Mouse (Mus musculus): Measurements from ENCODE around the gene Camk2n1.
"Not testable (repeated sequence)": the region's sequence is repeated elsewhere in the genome, so short reads cannot be mapped to it uniquely, and the experiment has no call there.

Gene Camk2n1

GRCm38 (mm10) chr4:138453753-138454570 is at the start of gene Camk2n1:
Camk2n1 (plus strand) TSS chr4:138454314.
- DNase-seq (ENCODE audit: low spot score in 2 of 2) = peak; percentile 85 to 88

- no peak for DNase-seq (ENCODE audit: low spot score in 2 of 2)
Measured at GRCm38 (mm10) chr4:138404806-138405205, 49.3 kb upstream of the Camk2n1 start.

GRCm38 (mm10) chr4:138407479-138408194 is 46.5 kb upstream of the Camk2n1 start:
- DNase-seq (ENCODE audit: low spot score in 2 of 2) = no peak

- DNase-seq (ENCODE audit: low spot score in 2 of 2) = no peak
Measured at GRCm38 (mm10) chr4:138411011-138411410, 43.1 kb upstream of the Camk2n1 start.

GRCm38 (mm10) chr4:138411504-138412121 is 42.5 kb upstream of the Camk2n1 start:
- DNase-seq (ENCODE audit: low spot score in 2 of 2) = no peak

- DNase-seq (ENCODE audit: low spot score in 2 of 2) = peak; percentile 62 to 75
Measured at GRCm38 (mm10) chr4:138414725-138415124, 39.4 kb upstream of the Camk2n1 start.

- peak; percentile 63 to 80 for DNase-seq (ENCODE audit: low spot score in 2 of 2)
Measured at GRCm38 (mm10) chr4:138415991-138416390, 38.1 kb upstream of the Camk2n1 start.

- no peak for DNase-seq (ENCODE audit: low spot score in 2 of 2)
Measured at GRCm38 (mm10) chr4:138416414-138416813, 37.7 kb upstream of the Camk2n1 start.

- DNase-seq (ENCODE audit: low spot score in 2 of 2) = no peak
Measured at GRCm38 (mm10) chr4:138417882-138418281, 36.2 kb upstream of the Camk2n1 start.

- no peak for DNase-seq (ENCODE audit: low spot score in 2 of 2)
Measured at GRCm38 (mm10) chr4:138418340-138418957, 35.7 kb upstream of the Camk2n1 start.

- DNase-seq (ENCODE audit: low spot score in 2 of 2) = no peak
Measured at GRCm38 (mm10) chr4:138425028-138425427, 29.1 kb upstream of the Camk2n1 start.

GRCm38 (mm10) chr4:138425604-138426003 is 28.5 kb upstream of the Camk2n1 start:
- DNase-seq (ENCODE audit: low spot score in 2 of 2) = not testable (repeated sequence)

GRCm38 (mm10) chr4:138426778-138427705 is 27.1 kb upstream of the Camk2n1 start:
- peak; percentile 84 to 87 for DNase-seq (ENCODE audit: low spot score in 2 of 2)

GRCm38 (mm10) chr4:138429778-138430177 is 24.3 kb upstream of the Camk2n1 start:
- no peak for DNase-seq (ENCODE audit: low spot score in 2 of 2)

- DNase-seq (ENCODE audit: low spot score in 2 of 2) = no peak
Measured at GRCm38 (mm10) chr4:138431340-138431739, 22.8 kb upstream of the Camk2n1 start.

- DNase-seq (ENCODE audit: low spot score in 2 of 2) = peak; percentile 95 to 96
Measured at GRCm38 (mm10) chr4:138434347-138435316, 19.5 kb upstream of the Camk2n1 start, which contains the start of gene Mul1. Mul1 (plus strand) TSS chr4:138434671.

GRCm38 (mm10) chr4:138440062-138440461 is 14.1 kb upstream of the Camk2n1 start:
- DNase-seq (ENCODE audit: low spot score in 2 of 2) = no peak

- DNase-seq (ENCODE audit: low spot score in 2 of 2) = no peak
Measured at GRCm38 (mm10) chr4:138444941-138445340, 9.2 kb upstream of the Camk2n1 start.

GRCm38 (mm10) chr4:138446981-138447380 is 7.1 kb upstream of the Camk2n1 start:
- no peak for DNase-seq (ENCODE audit: low spot score in 2 of 2)

- DNase-seq (ENCODE audit: low spot score in 2 of 2) = peak; percentile 88 to 89
Measured at GRCm38 (mm10) chr4:138447387-138447786, 6.7 kb upstream of the Camk2n1 start.
